Mouse (Mus musculus) brain, adult 2 months (tissue): ENCODE results near the gene Dnm3.

Source experiments
- DNase-seq: peaks from one replicate; pipeline ENCODE4 v3.0.0; 2011; ENCODE audit warnings: low read depth, low spot score

Gene Dnm3

DNA sequence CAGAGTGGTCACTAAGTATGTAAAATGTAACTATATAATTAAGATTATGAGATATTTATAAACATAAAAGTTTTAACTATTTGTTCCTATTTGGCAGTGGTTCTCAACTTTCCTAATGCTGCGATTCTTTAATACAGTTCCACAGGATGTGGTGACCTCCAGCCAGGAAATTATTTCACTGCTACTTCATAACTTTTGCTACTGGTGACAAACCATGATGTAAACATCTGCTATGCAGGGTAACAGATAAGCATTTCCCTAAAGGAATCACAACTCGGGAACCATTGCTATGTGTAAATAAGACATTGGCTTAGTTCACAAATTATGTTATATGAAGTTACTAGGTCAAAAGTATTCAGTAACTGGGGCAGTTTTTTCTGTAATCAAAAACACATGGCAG lies 48.9 kb downstream of the Dnm3 start:
- no peak for DNase-seq

DNA sequence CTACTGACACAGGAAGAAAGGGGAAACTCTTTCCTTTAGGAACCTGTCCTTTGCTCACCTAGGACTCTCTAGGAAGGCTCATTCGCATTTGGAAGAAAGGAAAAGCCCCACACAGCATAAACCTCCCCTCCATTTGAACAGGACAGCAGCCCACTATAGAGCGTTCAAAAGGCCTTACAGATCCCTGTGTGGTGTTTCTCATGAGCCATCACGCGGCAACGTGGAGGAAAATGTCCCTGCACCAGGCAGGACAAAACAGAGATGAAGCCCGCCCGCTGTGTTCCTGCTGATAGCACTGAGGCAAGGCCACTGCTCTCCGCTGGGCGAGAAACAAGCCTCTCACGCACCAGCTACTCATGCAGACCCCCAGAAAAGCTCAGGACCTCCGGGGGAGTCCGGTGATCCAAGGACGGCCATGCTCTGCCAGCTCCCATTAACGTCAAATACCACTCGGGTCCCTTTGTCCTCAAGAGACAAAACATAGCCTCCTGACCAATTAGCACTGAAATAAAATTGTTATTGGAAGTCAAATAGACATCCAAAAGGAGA lies 51.8 kb downstream of the Dnm3 start:
- DNase-seq: no peak

DNA sequence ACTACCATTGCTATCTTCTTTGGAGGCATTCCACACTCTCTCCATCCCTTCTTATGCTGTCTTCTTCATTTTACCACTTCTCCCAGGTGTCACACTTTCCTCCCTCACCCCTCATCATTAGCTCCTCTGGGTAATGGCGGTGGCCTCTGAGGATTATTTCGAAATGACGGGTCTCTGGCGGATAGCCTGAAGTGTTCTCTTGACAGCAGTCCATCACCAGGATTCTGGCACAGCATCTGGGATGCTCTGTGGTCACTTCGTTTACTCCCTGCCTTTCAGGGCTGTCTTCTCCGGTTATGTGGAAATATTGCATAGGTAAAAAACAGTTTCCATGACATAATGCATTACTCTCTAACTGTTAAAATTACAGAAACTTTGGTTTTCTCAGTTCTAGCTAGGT lies 55.0 kb downstream of the Dnm3 start:
- DNase-seq: no peak

DNA sequence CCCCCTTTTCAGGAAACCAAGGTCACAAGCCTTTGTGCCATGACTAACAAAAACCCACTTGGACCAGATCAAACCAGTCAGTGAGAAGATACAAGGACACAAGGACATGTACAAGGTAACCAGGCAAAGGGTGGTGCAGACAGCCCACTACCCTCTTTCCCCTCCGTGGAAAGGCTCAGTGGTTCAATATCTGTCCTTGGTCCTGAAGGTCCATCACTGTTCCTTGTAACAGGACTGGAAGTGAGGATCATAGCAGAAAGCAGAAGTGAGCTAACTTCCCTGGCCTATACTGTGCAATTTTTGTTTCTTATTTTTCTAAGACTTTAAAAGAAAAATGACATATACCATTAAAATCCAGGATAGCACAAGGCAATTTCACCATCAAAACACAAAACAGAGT lies 64.0 kb downstream of the Dnm3 start:
- no peak for DNase-seq

DNA sequence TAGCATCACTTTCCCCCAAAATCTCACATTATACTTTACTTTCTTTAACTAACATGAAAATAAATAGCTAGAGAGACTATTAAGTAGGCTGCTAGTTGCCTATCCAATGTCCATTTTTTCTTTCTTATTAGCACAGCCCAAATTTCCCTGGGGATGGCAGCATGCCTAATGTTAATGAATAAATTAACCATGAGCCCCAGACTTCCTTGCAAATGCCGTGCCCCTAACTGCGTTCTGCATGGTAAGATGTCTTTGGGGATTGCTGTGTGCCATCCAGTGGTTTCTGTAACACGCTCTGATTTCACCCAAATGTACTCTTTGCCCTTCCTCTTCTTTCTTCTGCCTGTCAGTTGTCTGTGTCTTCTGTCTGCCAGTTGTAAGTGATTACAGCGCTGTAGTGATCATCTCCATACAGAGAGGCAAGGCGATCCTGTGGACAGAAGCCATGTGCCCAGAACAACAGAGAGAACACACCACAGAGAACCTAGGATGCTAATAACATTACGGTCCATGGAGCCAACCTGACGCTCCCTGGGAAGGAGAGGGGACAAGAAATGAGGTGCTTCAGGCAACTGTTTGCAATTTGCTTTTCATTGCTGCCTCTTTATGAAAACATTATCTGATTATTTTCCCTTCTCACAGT lies 64.9 kb downstream of the Dnm3 start:
- DNase-seq: peak; percentile 35

DNA sequence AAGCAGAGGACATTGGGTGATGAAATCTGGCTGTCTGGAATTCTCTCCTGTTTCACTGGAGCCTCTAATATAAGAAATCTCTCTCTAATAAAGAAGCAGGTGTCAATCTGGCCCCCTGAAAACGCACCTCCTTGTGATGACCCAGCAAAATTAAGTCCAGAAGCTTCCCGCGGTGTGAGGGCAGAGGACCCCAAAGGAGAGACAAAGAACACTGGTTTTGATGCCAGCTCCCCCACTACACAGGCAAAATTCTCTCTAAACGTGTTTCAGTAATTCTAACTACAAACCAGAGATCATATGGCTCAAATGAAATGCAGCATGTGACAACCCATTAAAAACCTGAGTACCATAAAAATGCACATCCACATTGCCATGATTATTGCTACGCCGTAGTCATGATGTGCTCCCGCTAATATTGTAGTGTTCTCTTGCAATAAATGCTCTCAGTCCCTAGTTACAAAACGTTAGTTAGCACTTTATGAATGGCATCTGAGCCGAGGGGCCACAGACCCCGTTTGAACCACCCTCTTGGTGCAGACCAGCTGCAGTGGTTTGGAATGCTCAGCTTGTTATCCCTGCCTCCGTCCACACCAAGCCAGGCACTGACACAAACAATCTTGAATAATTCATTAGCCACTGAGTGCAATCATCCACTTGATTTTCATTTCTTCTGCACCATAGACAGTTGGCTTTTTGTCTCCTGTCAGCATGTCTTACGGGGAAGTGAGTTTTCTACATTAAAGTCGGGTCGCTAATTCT lies 67.4 kb downstream of the Dnm3 start:
- DNase-seq: peak; percentile 71

DNA sequence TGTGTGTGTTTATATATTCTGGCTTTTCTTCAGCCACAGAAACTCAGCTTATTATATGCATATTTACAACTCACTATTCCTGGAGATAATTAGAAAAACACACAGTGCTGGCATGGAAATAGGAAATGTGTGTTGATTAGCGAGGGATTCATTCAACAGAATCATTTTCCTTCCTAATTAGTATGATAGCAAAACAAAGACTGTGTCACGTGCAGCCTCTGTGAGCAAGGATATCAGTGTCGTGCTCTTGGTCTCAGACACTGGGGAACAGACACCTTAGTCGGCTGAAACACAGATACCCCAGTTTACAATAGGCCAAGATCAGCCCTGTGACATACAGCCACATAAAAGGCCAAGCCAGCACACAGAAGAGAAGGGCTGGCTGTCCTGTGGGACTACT lies 83.3 kb downstream of the Dnm3 start:
- DNase-seq: no peak

DNA sequence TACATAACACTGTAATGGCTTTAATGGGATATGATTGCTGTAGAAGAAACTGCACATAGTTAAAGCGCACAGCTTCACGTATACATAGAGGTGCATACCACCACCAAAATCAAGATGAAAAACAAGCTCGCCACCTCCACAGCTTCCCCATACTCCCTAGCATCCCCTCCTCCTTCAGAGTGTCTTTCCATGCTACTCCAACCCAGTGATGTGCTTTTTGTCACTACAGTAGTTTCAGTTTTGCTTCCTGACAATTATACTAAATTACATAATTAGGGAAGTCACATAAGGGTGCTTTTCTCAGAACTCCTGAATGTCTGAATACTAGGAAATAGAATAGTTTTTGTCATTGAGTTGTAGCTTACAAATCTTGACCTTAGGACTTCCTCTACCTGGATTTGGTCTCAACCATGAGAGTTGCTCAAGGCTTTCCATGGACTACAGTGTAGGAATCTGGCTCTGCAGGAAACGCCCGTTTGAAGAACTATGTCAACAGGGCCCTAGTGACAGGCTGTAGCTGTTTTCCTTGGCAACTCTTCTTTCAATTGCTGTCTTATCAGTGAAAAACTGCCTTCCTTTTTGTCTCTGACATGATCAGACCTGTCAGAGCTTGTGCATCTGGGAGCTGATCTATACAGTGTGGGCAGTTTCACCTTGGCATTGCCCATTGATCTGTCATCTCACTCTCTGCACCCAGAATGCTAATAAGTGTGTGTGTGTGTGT lies 89.2 kb downstream of the Dnm3 start:
- DNase-seq: no peak

DNA sequence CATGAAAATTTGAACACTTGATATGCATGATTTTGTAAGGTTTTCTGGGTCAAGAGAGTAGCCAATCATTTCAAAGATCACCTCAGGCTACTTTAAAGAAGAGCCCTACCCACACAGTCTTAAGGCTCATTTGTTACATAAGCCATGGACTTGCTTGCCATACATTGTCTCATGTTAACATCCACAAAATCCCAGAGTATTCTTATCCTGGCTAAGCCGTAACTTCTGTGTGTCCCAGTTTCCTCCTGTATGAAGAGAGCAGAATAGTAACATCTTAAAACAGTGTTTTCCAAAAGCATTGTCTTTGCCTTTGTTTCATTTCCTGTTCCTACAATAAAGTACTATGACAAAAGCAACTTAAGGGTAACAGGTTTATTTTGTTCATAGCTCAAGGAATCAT lies 104.8 kb downstream of the Dnm3 start:
- peak; percentile 32 for DNase-seq

DNA sequence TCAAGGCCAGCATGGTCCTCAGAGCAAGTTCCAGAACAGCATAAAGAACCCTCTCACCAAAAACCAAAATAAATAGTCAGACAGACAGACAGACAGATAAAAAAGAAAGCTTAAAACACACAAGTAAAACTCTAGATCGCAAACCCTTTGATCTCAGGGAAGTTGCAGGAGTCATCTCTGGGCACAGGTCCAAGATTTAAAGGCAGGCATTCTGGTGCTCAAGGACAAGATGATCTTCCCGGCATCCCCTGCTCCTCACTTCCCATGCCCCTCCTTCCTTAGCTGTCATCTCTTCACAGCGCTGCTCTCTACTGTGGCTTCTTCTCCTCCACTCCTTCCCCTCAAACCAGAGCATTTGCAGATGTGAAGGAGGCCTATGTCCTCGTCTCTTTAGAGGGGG lies 108.1 kb downstream of the Dnm3 start:
- DNase-seq: peak; percentile 47

DNA sequence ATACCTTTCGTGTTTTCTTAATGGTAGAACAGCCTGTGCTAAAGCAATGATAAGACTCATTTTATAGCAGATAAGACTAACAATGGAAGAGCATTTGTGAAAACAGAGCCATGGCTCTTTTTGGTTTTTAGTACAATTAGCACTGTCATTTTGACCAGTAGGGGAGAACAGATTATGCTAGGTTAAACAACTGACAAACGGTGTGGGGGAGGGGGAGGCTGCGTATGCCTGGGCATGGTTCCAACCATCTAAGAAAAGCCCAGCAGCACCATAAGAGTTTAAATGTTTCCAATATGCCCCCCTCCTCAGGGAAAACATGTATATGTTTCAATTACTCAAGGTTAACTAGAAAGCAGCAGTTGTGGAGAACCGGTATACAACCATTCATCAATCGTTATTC lies 115.9 kb downstream of the Dnm3 start:
- DNase-seq: peak; percentile 52

DNA sequence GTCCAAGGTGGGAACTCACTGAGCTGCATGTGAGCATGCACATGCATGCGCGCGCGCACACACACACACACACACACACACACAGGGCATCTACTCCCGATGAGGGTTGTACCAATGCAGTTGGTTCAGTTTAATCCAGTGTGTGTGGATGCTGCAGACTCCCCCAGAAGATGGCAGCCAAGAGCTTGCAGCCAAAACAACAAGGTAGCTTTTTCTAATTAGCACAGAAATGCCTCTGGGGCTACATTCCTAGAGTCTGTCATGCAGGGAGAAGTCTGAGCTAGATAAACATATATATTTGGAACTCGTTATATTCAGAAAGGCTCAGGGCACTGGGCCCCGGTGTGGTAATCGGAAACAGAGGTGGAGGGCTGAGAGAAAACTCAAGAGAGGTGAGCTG lies 118.6 kb downstream of the Dnm3 start:
- peak; percentile 90 for DNase-seq

DNA sequence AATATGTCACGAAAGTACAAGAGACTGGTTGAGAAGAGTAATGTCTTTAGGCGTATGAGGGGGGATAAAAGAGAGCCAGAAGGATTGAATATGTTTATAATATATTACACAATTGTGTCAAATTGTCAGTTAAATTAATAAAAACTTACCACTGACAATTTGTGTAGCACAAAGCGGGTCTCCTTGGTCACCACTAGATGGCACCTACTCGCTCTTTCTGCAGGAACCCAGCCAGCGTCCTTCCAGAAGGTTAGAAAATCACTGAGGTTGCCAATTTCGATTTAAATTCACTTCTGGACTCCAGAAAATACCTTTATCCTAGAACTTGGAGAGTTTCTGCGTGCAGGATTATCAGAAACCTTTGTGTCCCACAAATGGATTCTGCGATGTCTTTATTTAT lies 119.8 kb downstream of the Dnm3 start:
- DNase-seq: peak; percentile 86

DNA sequence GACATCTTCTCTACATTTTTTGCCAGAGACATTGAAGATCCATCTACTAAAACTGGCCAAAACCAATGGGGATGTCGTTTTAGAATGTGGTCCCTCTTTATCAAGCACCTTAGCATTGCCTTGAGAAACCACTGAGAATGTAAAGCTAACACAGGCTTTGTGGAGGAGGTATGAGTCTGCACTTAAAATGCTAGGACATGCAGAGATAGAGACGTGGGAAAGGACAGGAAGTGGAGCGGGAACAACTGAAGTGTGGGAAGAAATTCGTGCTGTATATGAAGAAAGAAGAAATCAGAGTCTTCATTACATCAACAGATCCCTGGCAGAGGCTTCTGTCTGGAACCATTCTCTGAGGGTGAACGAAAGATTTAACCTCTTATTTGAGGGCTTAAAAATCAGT lies 121.4 kb downstream of the Dnm3 start:
- DNase-seq: peak; percentile 79

DNA sequence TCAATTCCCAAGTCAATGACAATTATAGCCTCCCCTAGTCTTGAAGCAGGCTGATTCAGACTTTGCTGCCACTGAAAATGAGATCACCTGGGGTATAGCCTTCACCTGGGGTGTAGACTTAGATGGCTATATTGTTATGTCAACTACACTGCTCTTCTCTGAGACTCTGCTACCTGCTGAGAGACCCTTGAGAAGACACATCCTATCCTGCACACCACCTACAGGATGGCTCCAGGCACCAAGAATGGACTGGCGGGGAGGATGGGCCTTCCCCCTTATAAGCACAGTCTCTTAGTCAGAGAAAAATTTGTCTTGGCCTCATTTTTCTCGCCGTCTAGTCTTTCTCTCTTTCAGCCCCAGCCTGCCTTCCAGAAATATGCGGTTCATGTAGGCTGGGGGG lies 123.1 kb downstream of the Dnm3 start:
- no peak for DNase-seq

DNA sequence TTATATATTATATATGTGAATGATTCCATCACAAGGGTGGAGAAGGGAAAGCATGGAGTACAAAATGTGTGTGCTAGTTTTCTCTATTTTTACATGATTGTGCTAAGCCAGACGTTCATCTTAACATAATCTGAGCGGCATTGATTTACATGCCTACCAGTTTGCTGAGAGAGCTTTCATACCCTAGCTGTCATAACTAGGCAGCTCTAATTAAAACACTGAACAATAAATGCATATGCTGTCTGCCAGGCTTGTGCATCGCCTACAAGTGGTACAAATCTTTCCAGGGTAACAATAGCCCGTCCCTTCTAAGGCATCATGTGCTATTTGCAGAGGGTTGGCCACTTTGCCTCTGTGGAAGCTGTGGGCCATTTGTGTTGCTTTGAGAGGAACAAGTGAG lies 124.0 kb downstream of the Dnm3 start:
- DNase-seq: no peak

DNA sequence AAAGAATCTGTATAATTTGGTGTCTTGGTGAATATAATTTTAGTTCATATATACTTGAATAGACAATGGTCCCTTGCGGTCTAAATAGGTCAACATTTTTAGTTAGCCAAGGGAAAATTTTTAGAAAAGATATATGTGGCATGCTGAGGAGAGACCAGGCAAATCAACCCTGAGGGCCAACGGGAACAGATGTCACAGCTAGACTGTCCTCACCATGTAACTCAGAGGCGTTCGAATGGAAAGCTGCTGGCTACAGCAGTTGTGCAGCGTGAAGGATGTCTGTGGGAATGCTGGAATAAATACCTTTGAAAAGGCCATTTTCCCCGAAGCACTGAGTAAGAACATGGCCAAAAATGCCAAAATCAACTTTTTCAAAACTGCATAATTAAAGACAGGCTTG lies 128.5 kb downstream of the Dnm3 start:
- DNase-seq: peak; percentile 85

DNA sequence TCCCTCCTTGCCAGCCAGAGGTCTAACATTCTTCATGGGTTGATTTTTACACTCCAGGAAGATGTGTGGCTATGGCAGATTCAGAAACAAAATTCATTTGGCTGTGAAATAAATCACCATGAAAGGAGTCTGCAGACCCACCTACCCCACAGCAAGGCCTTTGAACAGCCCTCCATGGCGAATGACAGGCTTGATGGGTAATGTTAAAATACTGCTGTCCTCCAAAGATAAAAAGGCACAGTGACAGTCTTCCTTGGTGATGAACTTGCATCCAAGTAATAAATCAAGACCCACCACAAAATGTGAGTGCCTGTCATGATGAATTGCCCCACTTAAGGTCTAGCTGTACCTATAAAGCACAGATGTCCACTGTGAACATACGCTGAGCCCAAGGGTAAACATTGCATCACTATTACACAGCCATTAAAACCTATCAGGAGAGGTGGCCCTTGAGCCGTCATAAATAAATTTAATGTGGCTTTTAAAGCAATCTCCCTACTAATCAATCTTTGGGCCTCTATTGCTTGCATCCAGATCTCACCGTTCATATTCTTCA lies 131.3 kb downstream of the Dnm3 start:
- DNase-seq: no peak

DNA sequence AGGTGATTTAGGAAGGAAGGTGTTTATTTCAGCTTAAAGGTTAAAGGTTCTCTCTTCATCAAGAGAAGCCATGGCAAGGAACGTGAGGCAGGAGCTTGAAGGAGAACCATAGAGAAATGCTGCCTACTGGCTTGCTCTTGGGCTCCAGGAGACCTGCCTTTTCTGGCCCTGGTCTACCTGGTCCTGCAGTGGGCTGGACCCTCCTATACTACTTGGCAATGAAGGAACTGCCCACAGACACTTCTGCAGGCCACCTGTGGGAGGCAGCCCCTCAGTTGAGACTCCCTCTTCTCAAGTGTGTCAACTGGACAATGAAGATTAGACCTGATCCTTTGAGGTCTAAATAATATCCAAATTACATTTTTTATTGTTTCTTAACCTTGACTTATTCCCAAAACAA lies 140.7 kb downstream of the Dnm3 start:
- DNase-seq: no peak

DNA sequence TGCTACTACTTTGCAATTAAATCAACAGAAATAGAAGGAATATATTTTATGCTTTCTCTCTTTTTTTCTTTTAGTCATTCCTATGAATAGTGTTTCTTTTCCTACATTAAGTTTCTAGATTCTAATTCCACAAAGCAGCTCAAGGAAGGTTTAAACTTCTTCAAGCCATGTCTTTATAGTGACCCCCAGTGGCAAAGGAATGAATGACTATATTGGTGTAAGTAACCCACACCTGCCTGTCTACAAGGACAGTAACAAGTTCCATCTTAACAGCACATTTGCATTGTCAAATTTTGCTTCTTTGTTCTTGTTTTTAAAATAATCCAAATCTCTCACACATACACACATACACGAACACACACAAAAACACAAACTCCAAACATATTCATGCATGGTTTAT lies 141.2 kb downstream of the Dnm3 start:
- DNase-seq: peak; percentile 75

DNA sequence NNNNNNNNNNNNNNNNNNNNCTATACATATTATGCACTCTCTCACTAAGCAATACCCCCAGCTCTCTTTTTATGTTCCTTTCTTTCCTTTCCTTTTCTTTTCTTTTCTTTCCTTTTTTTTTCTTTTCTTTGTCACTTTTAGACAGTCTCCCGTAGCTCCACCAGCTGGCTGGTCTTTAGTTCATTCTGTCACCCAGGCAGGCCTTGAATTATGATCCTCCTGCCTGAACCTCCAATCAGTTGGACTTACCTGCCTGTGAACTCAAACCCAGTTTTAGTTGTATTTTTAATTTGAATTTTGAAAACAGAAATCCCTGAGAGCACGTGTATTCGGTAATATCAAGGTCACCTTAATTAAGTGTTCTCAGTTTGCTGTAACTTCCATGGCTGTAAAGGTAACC lies 141.6 kb downstream of the Dnm3 start:
- DNase-seq: no peak

DNA sequence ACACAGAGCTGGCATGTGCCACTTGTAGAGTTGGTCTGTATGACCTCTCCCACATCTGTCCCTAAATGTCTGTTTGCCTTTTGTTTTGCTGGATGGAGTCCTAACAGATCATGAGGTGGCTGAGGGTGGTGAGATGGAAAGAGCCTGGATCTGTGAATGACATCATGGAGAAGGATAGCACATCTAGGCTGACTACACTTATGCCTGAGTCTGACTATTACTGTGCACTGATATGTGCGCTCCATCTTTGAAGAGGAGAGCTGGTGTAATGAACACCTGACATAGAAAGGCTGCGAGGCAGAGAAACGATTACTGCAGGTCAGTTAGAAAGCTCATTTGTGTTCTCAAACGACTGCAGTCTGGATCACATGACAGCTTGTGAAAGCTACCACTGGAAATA lies 149.2 kb downstream of the Dnm3 start:
- DNase-seq: no peak
